Mouse (Mus musculus) embryonic facial prominence, embryonic 12.5 days (tissue): ENCODE measurements at regions not wholly inside any gene's neighbourhood (a gene's known extent, or its start where the extent isn't known, plus 50 kb on each side); places are given as distances from the start of the nearest gene placed in this dataset.

Source experiments
- ATAC-seq: fragments of 200-750 bp; cut with Nextera tagmentation; 2 replicates; pipeline ENCODE4 v1.8.0; 2017; ENCODE audit not compliant: insufficient number of reproducible peaks, insufficient read depth, low FRiP score, low TSS enrichment
- H3K27ac ChIP-seq: fragments of 300-500 bp; sonication (generic); 2 replicates; pipeline ENCODE4 v1.5.1; 2016; ENCODE audit warnings: mild to moderate bottlenecking
- H3K27me3 ChIP-seq: fragments of 300-500 bp; sonication (generic); 2 replicates; pipeline ENCODE4 v1.6.1; 2016; ENCODE audit warnings: mild to moderate bottlenecking, moderate library complexity
- H3K36me3 ChIP-seq: fragments of 300-500 bp; sonication (generic); 2 replicates; pipeline ENCODE4 v1.6.1; 2016; ENCODE audit warnings: mild to moderate bottlenecking
- H3K4me1 ChIP-seq: fragments of 300-500 bp; sonication (generic); 2 replicates; pipeline ENCODE4 v1.6.1; 2016
- H3K4me2 ChIP-seq: fragments of 300-500 bp; sonication (generic); replicated peaks from 2 replicates; pipeline ENCODE4 v1.6.1; 2016; ENCODE audit warnings: mild to moderate bottlenecking, moderate library complexity
- H3K4me3 ChIP-seq: fragments of 300-500 bp; sonication (generic); 2 replicates; pipeline ENCODE4 v1.5.1; 2016; ENCODE audit warnings: mild to moderate bottlenecking
- H3K9ac ChIP-seq: fragments of 300-500 bp; sonication (generic); 2 replicates; pipeline ENCODE4 v1.6.1; 2016; ENCODE audit warnings: mild to moderate bottlenecking, moderate library complexity
- H3K9me3 ChIP-seq: fragments of 300-500 bp; sonication (generic); 2 replicates; pipeline ENCODE4 v1.6.1; 2016; ENCODE audit warnings: mild to moderate bottlenecking, moderate library complexity
- WGBS: fragments of 180-500 bp; shearing (Covaris S2); methylation state at CpG from one replicate; pipeline ENCODE4 v1.1.7; 2016; 5-methylcytosine and 5-hydroxymethylcytosine counted together

GRCm38 (mm10) chr4:149844971-149845370, 70.9 kb upstream of the Slc25a33 start:
- peak overlapping the region; percentile 75 for H3K27ac ChIP-seq
- H3K4me2 ChIP-seq: no peak overlapping the region
- H3K36me3 ChIP-seq: no peaks in the 10 kb centered on the region
- peaks cover 16% of the 10 kb centered on the region; the same call in 1 of the 2 replicates for H3K4me1 ChIP-seq
- H3K27me3 ChIP-seq: no peaks in the 10 kb centered on the region
- WGBS: 44% methylated on average over 10 of the region's 10 CpGs
- ATAC-seq: peak; percentile 41; the same call in 1 of the 2 replicates
- no peak overlapping the region for H3K9ac ChIP-seq
- H3K4me3 ChIP-seq: no peak overlapping the region
- no peaks in the 10 kb centered on the region for H3K9me3 ChIP-seq

- no peak for ATAC-seq
- Histone ChIP-seq H3K9ac (no peak overlapping the region), H3K27me3 (no peaks in the 10 kb centered on the region), H3K27ac (peak overlapping the region; percentile 51; the same call in 1 of the 2 replicates), H3K9me3 (no peaks in the 10 kb centered on the region), H3K36me3 (no peaks in the 10 kb centered on the region), H3K4me2 (no peak overlapping the region), H3K4me3 (no peak overlapping the region), H3K4me1 (peaks cover 16% of the 10 kb centered on the region; the same call in 1 of the 2 replicates)
- 20% methylated on average over 9 of the region's 10 CpGs for WGBS
Measured at GRCm38 (mm10) chr4:149843736-149844135, 69.7 kb upstream of the Slc25a33 start.

- peak overlapping the region; percentile 51 for H3K27ac ChIP-seq
- H3K9ac ChIP-seq: no peak overlapping the region
- ATAC-seq: no peak
- H3K4me3 ChIP-seq: no peak overlapping the region
- H3K4me2 ChIP-seq: no peak overlapping the region
- H3K4me1 ChIP-seq: peaks cover 16% of the 10 kb centered on the region; the same call in 1 of the 2 replicates
- H3K36me3 ChIP-seq: no peaks in the 10 kb centered on the region
- no peaks in the 10 kb centered on the region for H3K9me3 ChIP-seq
- WGBS: 84% methylated on average over 7 of the region's 7 CpGs
- H3K27me3 ChIP-seq: no peaks in the 10 kb centered on the region
Measured at GRCm38 (mm10) chr4:149842906-149843305, 68.8 kb upstream of the Slc25a33 start.

GRCm38 (mm10) chr4:149841856-149842255, 67.8 kb upstream of the Slc25a33 start:
- 61% methylated on average over 6 of the region's 6 CpGs for WGBS
- no peak overlapping the region for H3K4me2 ChIP-seq
- H3K4me1 ChIP-seq: peaks cover 16% of the 10 kb centered on the region; the same call in 1 of the 2 replicates
- no peaks in the 10 kb centered on the region for H3K27me3 ChIP-seq
- no peak overlapping the region for H3K27ac ChIP-seq
- no peaks in the 10 kb centered on the region for H3K9me3 ChIP-seq
- H3K36me3 ChIP-seq: no peaks in the 10 kb centered on the region
- ATAC-seq: no peak
- H3K9ac ChIP-seq: no peak overlapping the region
- no peak overlapping the region for H3K4me3 ChIP-seq

GRCm38 (mm10) chr4:149840511-149841292, 66.6 kb upstream of the Slc25a33 start:
- Histone ChIP-seq H3K4me3 (no peak overlapping the region), H3K27ac (peak overlapping the region; percentile 36; the same call in 1 of the 2 replicates), H3K27me3 (no peaks in the 10 kb centered on the region), H3K4me1 (peaks cover 14% of the 10 kb centered on the region; the same call in 1 of the 2 replicates), H3K9ac (no peak overlapping the region), H3K9me3 (no peaks in the 10 kb centered on the region), H3K4me2 (no peak overlapping the region), H3K36me3 (no peaks in the 10 kb centered on the region)
- no peak for ATAC-seq
- 68% methylated on average over 12 of the region's 12 CpGs for WGBS

GRCm38 (mm10) chr4:149838682-149839081, 64.6 kb upstream of the Slc25a33 start:
- no peaks in the 10 kb centered on the region for H3K9me3 ChIP-seq
- H3K27me3 ChIP-seq: no peaks in the 10 kb centered on the region
- H3K36me3 ChIP-seq: no peaks in the 10 kb centered on the region
- 4% methylated on average over 3 of the region's 3 CpGs for WGBS
- no peak for ATAC-seq
- H3K4me3 ChIP-seq: no peak overlapping the region
- H3K9ac ChIP-seq: no peak overlapping the region
- peaks cover 3% of the 10 kb centered on the region; the same call in 1 of the 2 replicates for H3K4me1 ChIP-seq
- H3K27ac ChIP-seq: no peak overlapping the region
- no peak overlapping the region for H3K4me2 ChIP-seq

GRCm38 (mm10) chr4:149834646-149835156, 60.6 kb upstream of the Slc25a33 start:
- Histone ChIP-seq H3K9ac (no peak overlapping the region), H3K36me3 (no peaks in the 10 kb centered on the region), H3K4me1 (peaks cover 14% of the 10 kb centered on the region; the same call in 1 of the 2 replicates), H3K27me3 (no peaks in the 10 kb centered on the region), H3K27ac (no peak overlapping the region), H3K4me3 (no peak overlapping the region), H3K9me3 (no peaks in the 10 kb centered on the region), H3K4me2 (no peak overlapping the region)
- no peak for ATAC-seq
- WGBS: 83% methylated on average over 9 of the region's 9 CpGs

- H3K27ac ChIP-seq: peak overlapping the region; percentile 54
- no peaks in the 10 kb centered on the region for H3K36me3 ChIP-seq
- no peaks in the 10 kb centered on the region for H3K27me3 ChIP-seq
- H3K9me3 ChIP-seq: no peaks in the 10 kb centered on the region
- H3K4me2 ChIP-seq: no peak overlapping the region
- no peak overlapping the region for H3K9ac ChIP-seq
- ATAC-seq: no peak
- 41% methylated on average over 10 of the region's 10 CpGs for WGBS
- no peak overlapping the region for H3K4me3 ChIP-seq
- H3K4me1 ChIP-seq: peaks cover 14% of the 10 kb centered on the region; the same call in 1 of the 2 replicates
Measured at GRCm38 (mm10) chr4:149832446-149833101, 58.5 kb upstream of the Slc25a33 start.

GRCm38 (mm10) chr4:149830551-149831192, 56.6 kb upstream of the Slc25a33 start:
- Histone ChIP-seq H3K4me2 (no peak overlapping the region), H3K27ac (peak overlapping the region; percentile 60; the same call in 1 of the 2 replicates)
- WGBS: 66% methylated on average over 20 of the region's 20 CpGs

GRCm38 (mm10) chr4:149829964-149830363, 55.9 kb upstream of the Slc25a33 start:
- Histone ChIP-seq H3K27me3 (no peaks in the 10 kb centered on the region), H3K9ac (no peak overlapping the region), H3K4me2 (no peak overlapping the region), H3K4me3 (no peak overlapping the region), H3K4me1 (peaks cover 14% of the 10 kb centered on the region; the same call in 1 of the 2 replicates), H3K27ac (no peak overlapping the region), H3K9me3 (no peaks in the 10 kb centered on the region), H3K36me3 (no peaks in the 10 kb centered on the region)
- no peak for ATAC-seq
- 84% methylated on average over 4 of the region's 4 CpGs for WGBS

More at GRCm38 (mm10) chr4:149830551-149831192, 56.6 kb upstream of the Slc25a33 start:
- Histone ChIP-seq H3K9ac (no peak overlapping the region), H3K36me3 (no peaks in the 10 kb centered on the region), H3K4me1 (peaks cover 14% of the 10 kb centered on the region; the same call in 1 of the 2 replicates), H3K9me3 (no peaks in the 10 kb centered on the region), H3K4me3 (no peak overlapping the region), H3K27me3 (no peaks in the 10 kb centered on the region)
- 0 out of 2 replicates have a peak, but pooled peaks have one; percentile 28 for ATAC-seq

- WGBS: 97% methylated on average over 4 of the region's 4 CpGs
- ATAC-seq: no peak
Measured at GRCm38 (mm10) chr4:149827784-149828183, 53.7 kb upstream of the Slc25a33 start.

More at GRCm38 (mm10) chr4:149827784-149828183, 53.7 kb upstream of the Slc25a33 start:
- no peaks in the 10 kb centered on the region for H3K9me3 ChIP-seq
- no peak overlapping the region for H3K27ac ChIP-seq
- no peaks in the 10 kb centered on the region for H3K27me3 ChIP-seq
- peaks cover 18% of the 10 kb centered on the region; the same call in 1 of the 2 replicates for H3K4me1 ChIP-seq
- no peak overlapping the region for H3K4me2 ChIP-seq
- no peak overlapping the region for H3K9ac ChIP-seq
- no peaks in the 10 kb centered on the region for H3K36me3 ChIP-seq
- no peak overlapping the region for H3K4me3 ChIP-seq
